Mouse (Mus musculus) adipocyte (in vitro differentiated cells): ENCODE measurements around the gene Emsy.

Experiments used
- DNase-seq: peaks from one replicate; pipeline ENCODE4 v3.0.0-alpha.2; 2016; ENCODE audit warnings: low spot score

Emsy gene

GRCm38 (mm10) chr7:98656531-98657221 is at the start of gene Emsy:
Gene Emsy, minus strand, starts transcription at chr7:98656783.
- peak; percentile 97 for DNase-seq

- DNase-seq, result no peak
Observed at GRCm38 (mm10) chr7:98704276-98704675, 47.7 kb upstream of the Emsy start.

GRCm38 (mm10) chr7:98703365-98703881 is 46.8 kb upstream of the Emsy start:
- no peak for DNase-seq

- DNase-seq, result peak; percentile 96
Observed at GRCm38 (mm10) chr7:98702283-98703240, 46.0 kb upstream of the Emsy start, which contains the start of gene Thap12. Gene Thap12, plus strand, starts transcription at chr7:98703103.

- DNase-seq, result no peak
Observed at GRCm38 (mm10) chr7:98701771-98702170, 45.2 kb upstream of the Emsy start.

- DNase-seq, result no peak
Observed at GRCm38 (mm10) chr7:98698590-98698989, 42.0 kb upstream of the Emsy start.

GRCm38 (mm10) chr7:98698041-98698440 is 41.5 kb upstream of the Emsy start:
- no peak for DNase-seq

- DNase-seq, result peak; percentile 25
Observed at GRCm38 (mm10) chr7:98697496-98697895, 40.9 kb upstream of the Emsy start.

- no peak for DNase-seq
Observed at GRCm38 (mm10) chr7:98694046-98694445, 37.5 kb upstream of the Emsy start.

GRCm38 (mm10) chr7:98692761-98693546 is 36.4 kb upstream of the Emsy start:
- no peak for DNase-seq

- DNase-seq, result peak; percentile 14
Observed at GRCm38 (mm10) chr7:98690831-98691230, 34.2 kb upstream of the Emsy start.

- DNase-seq, result no peak
Observed at GRCm38 (mm10) chr7:98690126-98690525, 33.5 kb upstream of the Emsy start.

- no peak for DNase-seq
Observed at GRCm38 (mm10) chr7:98685895-98686294, 29.3 kb upstream of the Emsy start.

GRCm38 (mm10) chr7:98682821-98683220 is 26.2 kb upstream of the Emsy start:
- DNase-seq, result no peak

- no peak for DNase-seq
Observed at GRCm38 (mm10) chr7:98680691-98681090, 24.1 kb upstream of the Emsy start.

- no peak for DNase-seq
Observed at GRCm38 (mm10) chr7:98678441-98678840, 21.9 kb upstream of the Emsy start.

- DNase-seq, result no peak
Observed at GRCm38 (mm10) chr7:98677511-98677910, 20.9 kb upstream of the Emsy start.

- DNase-seq, result no peak
Observed at GRCm38 (mm10) chr7:98674344-98674743, 17.8 kb upstream of the Emsy start.

- no peak for DNase-seq
Observed at GRCm38 (mm10) chr7:98672241-98672955, 15.8 kb upstream of the Emsy start.

- DNase-seq, result no peak
Observed at GRCm38 (mm10) chr7:98671416-98671815, 14.8 kb upstream of the Emsy start.

- DNase-seq, result no peak
Observed at GRCm38 (mm10) chr7:98670831-98671230, 14.2 kb upstream of the Emsy start.
